Mouse (Mus musculus) bone marrow, adult 2 months (tissue): ENCODE data around the gene Krt35. TPM values are rescaled to one million over a fixed set of nuclear protein-coding genes. Genes with fewer than 3 reads are reported as not detected.

Source experiments
- H3K27ac ChIP-seq: fragments of 200-500 bp; 2 replicates; pipeline ENCODE4 v1.5.1; 2012; ENCODE audit warnings: low read depth, mild to moderate bottlenecking, control low read depth, inconsistent platforms, low read length; ENCODE audit not compliant: control insufficient read depth, poor library complexity, insufficient read depth
- H3K4me1 ChIP-seq: fragments of 200-500 bp; 2 replicates; pipeline ENCODE4 v1.6.1; 2011; ENCODE audit warnings: low read length; ENCODE audit not compliant: control insufficient read depth, insufficient read depth
- H3K4me3 ChIP-seq: fragments of 200-500 bp; replicated peaks from 2 replicates; pipeline ENCODE3; 2011; ENCODE audit warnings: mild to moderate bottlenecking, low read depth, low read length, control low read depth; ENCODE audit not compliant: control insufficient read depth
- CTCF ChIP-seq: fragments of 200-500 bp; IDR thresholded peaks from 2 replicates; pipeline ENCODE4 v1.5.1; 2011; ENCODE audit warnings: low read length, control low read depth; ENCODE audit not compliant: control insufficient read depth, insufficient read depth
- POLR2A ChIP-seq: fragments of 200-500 bp; IDR thresholded peaks from 2 replicates; pipeline ENCODE4 v1.6.1; 2011; ENCODE audit warnings: low read depth, mild to moderate bottlenecking, control low read depth, low read length, borderline replicate concordance; ENCODE audit not compliant: control insufficient read depth
- WGBS: fragments of 180-500 bp; shearing (Covaris S2); methylation state at CpG from one replicate; pipeline ENCODE4 v1.1.7; 2018; 5-methylcytosine and 5-hydroxymethylcytosine counted together
- polyA plus RNA-seq: library from polyadenylated mRNA; stranded (reverse); fragments of >200 nt; gene quantifications from 2 replicates; pipeline ENCODE4 v1.2.4, GENCODE M21; 2011; ENCODE audit warnings: low replicate concordance; ENCODE audit not compliant: missing spikeins, insufficient read depth, insufficient read length

Gene Krt35
- polyA plus RNA-seq, 1 experiment, result not detected

DNA sequence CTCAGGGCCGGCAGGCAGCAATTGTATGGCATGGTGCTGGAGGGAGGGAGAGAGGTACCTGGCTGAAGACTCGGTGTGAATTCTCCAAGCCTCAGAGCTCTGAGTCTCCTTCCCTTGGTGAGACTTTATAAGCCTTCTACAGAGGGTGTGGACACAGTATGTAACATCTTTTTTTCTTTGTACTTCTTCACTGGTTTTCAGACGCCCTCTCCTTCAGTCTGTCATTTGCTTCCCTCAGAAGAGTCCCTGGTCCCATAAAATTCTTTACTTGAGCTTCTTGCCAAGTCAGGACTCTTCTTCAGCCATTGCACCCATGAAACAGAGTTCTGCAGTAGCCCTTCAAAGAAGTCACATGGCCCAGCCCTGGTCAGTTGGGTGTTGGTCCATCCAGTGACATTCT lies 45.6 kb downstream of the Krt35 start, which contains the start of gene Krt31:
Krt31 (minus strand) TSS at position 101 of the 400 bp plus-strand sequence.
- Histone ChIP-seq H3K4me3 (no peak within 1 kb of the TSS), H3K27ac (no peak within 1 kb of the TSS), H3K4me1 (no peaks in the 10 kb centered on the region)
- TF ChIP-seq CTCF (no peak), POLR2A (no peak)
- WGBS, result 80% methylated on average over 3 of the region's 3 CpGs

DNA sequence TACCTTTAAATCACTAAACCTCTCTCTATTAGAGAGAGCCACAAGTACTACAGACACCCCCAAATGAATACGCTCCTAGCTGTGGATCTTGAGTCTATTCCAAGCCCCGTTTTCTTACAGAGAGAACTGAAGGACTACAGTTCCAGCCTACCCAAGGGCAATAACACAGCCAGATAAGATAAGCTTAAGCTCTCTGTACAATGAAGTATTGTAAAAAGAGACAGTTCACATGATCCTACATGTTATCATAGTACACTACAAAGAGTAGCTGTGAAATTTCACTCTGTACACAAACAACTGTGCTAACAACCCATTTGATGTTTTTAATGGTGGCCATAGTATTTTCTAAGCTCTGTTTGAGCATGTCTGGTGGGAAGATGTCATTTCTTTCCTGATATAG lies 48.8 kb downstream of the Krt35 start:
- WGBS, result 78% methylated on average over 2 of the region's 2 CpGs
- Histone ChIP-seq H3K27ac (no peak overlapping the region), H3K4me1 (no peaks in the 10 kb centered on the region), H3K4me3 (no peak overlapping the region)
- TF ChIP-seq CTCF, result no peak
- no peak for TF ChIP-seq POLR2A

DNA sequence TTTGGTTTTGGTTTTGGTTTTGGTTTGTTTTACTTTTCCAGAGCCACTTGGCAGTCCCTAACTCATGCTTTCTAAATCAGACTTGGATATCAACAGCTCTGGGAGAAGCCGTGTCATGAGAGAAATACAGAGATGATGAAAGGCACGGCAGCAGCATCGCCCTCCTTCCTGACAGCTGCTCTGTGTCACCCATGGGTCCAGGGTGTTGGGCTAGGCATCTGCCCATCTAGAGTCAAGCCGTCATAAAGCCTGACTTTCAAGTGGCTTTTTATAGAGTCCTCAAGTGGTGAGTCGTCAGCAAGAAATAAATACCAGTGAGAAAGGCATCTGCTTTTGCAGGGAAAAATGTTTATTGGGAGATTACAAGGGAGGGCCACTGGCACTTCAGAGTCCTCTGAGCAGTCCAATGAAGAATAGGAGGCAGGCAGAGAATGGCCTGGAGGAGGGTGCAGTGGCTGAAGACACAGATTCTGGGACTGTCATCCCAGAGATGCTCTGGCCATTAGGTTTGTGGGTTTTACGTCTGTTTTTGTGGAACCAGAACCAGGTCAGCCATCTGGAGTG lies 49.7 kb downstream of the Krt35 start:
- WGBS, result 73% methylated on average over 6 of the region's 6 CpGs

More for the DNA sequence above, 49.7 kb downstream of the Krt35 start:
- no peak for TF ChIP-seq POLR2A
- no peak for TF ChIP-seq CTCF
- H3K4me1 ChIP-seq, result no peaks in the 10 kb centered on the region
- H3K27ac ChIP-seq, result no peak overlapping the region
- no peak overlapping the region for H3K4me3 ChIP-seq

Other genes with a start within 250 kb of the Krt35 start
- not detected in 2 replicates for gene Krtap4-16, start 244.6 kb downstream of the Krt35 start, polyA plus RNA-seq
- not detected in 2 replicates for gene Gm11568, start 238.3 kb downstream of the Krt35 start, polyA plus RNA-seq
- gene Gm11559, start 231.8 kb downstream of the Krt35 start, polyA plus RNA-seq, result not detected in 2 replicates
- not detected in 2 replicates for gene Krtap9-1, start 222.9 kb downstream of the Krt35 start, polyA plus RNA-seq
- not detected in 2 replicates for gene Gm11567, start 217.1 kb downstream of the Krt35 start, polyA plus RNA-seq
- not detected in 2 replicates for gene Krtap31-1, start 188.3 kb downstream of the Krt35 start, polyA plus RNA-seq
- not detected in 2 replicates for gene Gm11565, start 181.5 kb downstream of the Krt35 start, polyA plus RNA-seq
- gene Krtap31-2, start 159.9 kb downstream of the Krt35 start, polyA plus RNA-seq, result not detected in 2 replicates
- not detected in 2 replicates for gene Krtap9-5, start 147.8 kb downstream of the Krt35 start, polyA plus RNA-seq
- not detected in 2 replicates for gene Krtap29-1, start 117.2 kb downstream of the Krt35 start, polyA plus RNA-seq
- not detected in 2 replicates for gene Krtap16-1, start 109.6 kb downstream of the Krt35 start, polyA plus RNA-seq
- gene Krtap17-1, start 102.2 kb downstream of the Krt35 start, polyA plus RNA-seq, result not detected in 2 replicates
- not detected in 2 replicates for gene Krt33a, start 80.0 kb downstream of the Krt35 start, polyA plus RNA-seq
- gene Krt33b, start 66.4 kb downstream of the Krt35 start, polyA plus RNA-seq, result not detected in 2 replicates
- not detected in 2 replicates for gene Krt34, start 54.7 kb downstream of the Krt35 start, polyA plus RNA-seq
- not detected in 2 replicates for gene Krt31, start 45.7 kb downstream of the Krt35 start, polyA plus RNA-seq
- not detected in 2 replicates for gene Krt32, start 8.0 kb downstream of the Krt35 start, polyA plus RNA-seq
- not detected in 2 replicates for gene Krt36, start 9.4 kb upstream of the Krt35 start, polyA plus RNA-seq
- 4.1 TPM in 1 of 2 replicates, not detected in the other for gene Krt13, start 25.3 kb upstream of the Krt35 start, polyA plus RNA-seq
- not detected in 2 replicates for gene Krt15, start 39.7 kb upstream of the Krt35 start, polyA plus RNA-seq
- not detected in 2 replicates for gene Krt19, start 52.4 kb upstream of the Krt35 start, polyA plus RNA-seq
- gene Krt9, start 97.0 kb upstream of the Krt35 start, polyA plus RNA-seq, result not detected in 2 replicates
- not detected in 2 replicates for gene Krt14, start 111.3 kb upstream of the Krt35 start, polyA plus RNA-seq
- gene Krt16, start 152.7 kb upstream of the Krt35 start, polyA plus RNA-seq, result not detected in 2 replicates
- 2.1 TPM in 1 of 2 replicates, not detected in the other for gene Krt17, start 164.8 kb upstream of the Krt35 start, polyA plus RNA-seq
- gene Krt42, start 173.6 kb upstream of the Krt35 start, polyA plus RNA-seq, result 2.1 TPM in 1 of 2 replicates, not detected in the other
- gene Eif1, start 223.6 kb upstream of the Krt35 start, polyA plus RNA-seq, result 807 and 1,107 TPM in 2 replicates
- gene Gast, start 238.2 kb upstream of the Krt35 start, polyA plus RNA-seq, result not detected in 2 replicates